Mouse (Mus musculus): ENCODE measurements around the gene Lcp1. TPM values are rescaled to one million over a fixed set of nuclear protein-coding genes. Genes with fewer than 3 reads are reported as not detected.

Lcp1 gene
- total RNA-seq, 2 experiments from 2014 or later: 1.6 to 2.9 TPM

- no peak for DNase-seq (ENCODE audit: low spot score)
These were observed 74.6 kb downstream of the Lcp1 start for GRCm38 (mm10) chr14:75205363-75206051.

GRCm38 (mm10) chr14:75206307-75206706 is 75.4 kb downstream of the Lcp1 start:
- no peak for DNase-seq (ENCODE audit: low spot score)

- DNase-seq (ENCODE audit: low spot score): no peak
These were observed 77.8 kb downstream of the Lcp1 start for GRCm38 (mm10) chr14:75208572-75209151.

GRCm38 (mm10) chr14:75213752-75214151 is 82.9 kb downstream of the Lcp1 start:
- no peak for DNase-seq (ENCODE audit: low spot score)

GRCm38 (mm10) chr14:75218843-75219242 is 87.9 kb downstream of the Lcp1 start:
- no peak for DNase-seq (ENCODE audit: low spot score)

- DNase-seq (ENCODE audit: low spot score): no peak
These were observed 88.5 kb downstream of the Lcp1 start for GRCm38 (mm10) chr14:75219250-75219913.

- no peak for DNase-seq (ENCODE audit: low spot score)
These were observed 91.5 kb downstream of the Lcp1 start for GRCm38 (mm10) chr14:75222386-75222785.

GRCm38 (mm10) chr14:75227453-75228084 is 96.7 kb downstream of the Lcp1 start:
- no peak for DNase-seq (ENCODE audit: low spot score)

GRCm38 (mm10) chr14:75229834-75230233 is 98.9 kb downstream of the Lcp1 start:
- DNase-seq (ENCODE audit: low spot score): peak; percentile 21

- no peak for DNase-seq (ENCODE audit: low spot score)
These were observed 102.2 kb downstream of the Lcp1 start for GRCm38 (mm10) chr14:75233070-75233469.

- no peak for DNase-seq (ENCODE audit: low spot score)
These were observed 104.7 kb downstream of the Lcp1 start for GRCm38 (mm10) chr14:75235552-75235951.

GRCm38 (mm10) chr14:75235955-75236635 is 105.2 kb downstream of the Lcp1 start:
- DNase-seq (ENCODE audit: low spot score): no peak

- DNase-seq (ENCODE audit: low spot score): no peak
These were observed 105.7 kb downstream of the Lcp1 start for GRCm38 (mm10) chr14:75236636-75237003.

GRCm38 (mm10) chr14:75237096-75237495 is 106.2 kb downstream of the Lcp1 start:
- DNase-seq (ENCODE audit: low spot score): no peak

- no peak for DNase-seq (ENCODE audit: low spot score)
These were observed 107.3 kb downstream of the Lcp1 start for GRCm38 (mm10) chr14:75238054-75238692.

- no peak for DNase-seq (ENCODE audit: low spot score)
These were observed 111.2 kb downstream of the Lcp1 start, which contains the start of gene Cpb2 for GRCm38 (mm10) chr14:75242087-75242486. Gene Cpb2, plus strand, starts transcription at chr14:75242287.

GRCm38 (mm10) chr14:75246024-75247000 is 115.4 kb downstream of the Lcp1 start:
- no peak for DNase-seq (ENCODE audit: low spot score)

- DNase-seq (ENCODE audit: low spot score): no peak
These were observed 119.5 kb downstream of the Lcp1 start for GRCm38 (mm10) chr14:75250432-75250831.

GRCm38 (mm10) chr14:75256521-75256920 is 125.6 kb downstream of the Lcp1 start:
- DNase-seq (ENCODE audit: low spot score): no peak

GRCm38 (mm10) chr14:75269531-75269930 is 138.6 kb downstream of the Lcp1 start:
- no peak for DNase-seq (ENCODE audit: low spot score)

All from gastrocnemius, adult 18-20 months (tissue).